Mouse (Mus musculus): Measurements from ENCODE around the gene Sox9.

Sox9 gene

GRCm38 (mm10) chr11:112801189-112801818 lies 19.3 kb downstream of the Sox9 start:
- DNase-seq, result no peak

DNA sequence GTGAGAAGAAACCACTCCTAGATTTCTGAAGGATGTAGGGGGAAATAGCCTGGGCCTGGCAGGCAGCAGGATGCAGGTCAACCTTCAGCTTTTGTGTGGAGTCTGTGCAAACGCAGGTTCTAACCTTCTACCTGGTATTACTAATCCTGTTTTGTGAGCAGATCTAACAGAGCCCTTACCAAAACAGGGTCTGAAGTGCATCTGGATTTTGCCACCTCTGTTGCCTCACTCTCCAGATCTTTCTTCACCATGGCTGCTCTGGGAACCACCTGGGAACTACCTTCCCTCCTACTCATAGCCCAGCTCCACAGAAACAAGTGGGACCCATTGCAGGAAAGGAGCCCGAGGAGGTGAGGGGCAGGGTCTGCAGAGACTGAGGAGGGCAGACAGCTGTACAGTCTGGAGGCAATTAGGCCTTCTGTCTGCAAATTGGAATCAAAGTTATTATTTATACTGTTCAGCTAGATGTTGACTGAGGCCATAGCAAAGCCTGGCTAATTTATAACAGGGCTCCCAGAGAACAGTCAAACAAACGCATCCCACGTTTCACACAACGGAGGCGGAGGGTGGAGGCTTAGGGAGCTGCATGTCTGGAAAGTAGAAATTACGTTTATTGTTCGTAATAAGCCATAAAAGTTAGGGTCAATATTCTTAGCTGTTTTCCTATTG lies 25.9 kb downstream of the Sox9 start:
- no peak for DNase-seq

- DNase-seq, result peak; percentile 24
Observed at GRCm38 (mm10) chr11:112810447-112811151, 28.6 kb downstream of the Sox9 start.

DNA sequence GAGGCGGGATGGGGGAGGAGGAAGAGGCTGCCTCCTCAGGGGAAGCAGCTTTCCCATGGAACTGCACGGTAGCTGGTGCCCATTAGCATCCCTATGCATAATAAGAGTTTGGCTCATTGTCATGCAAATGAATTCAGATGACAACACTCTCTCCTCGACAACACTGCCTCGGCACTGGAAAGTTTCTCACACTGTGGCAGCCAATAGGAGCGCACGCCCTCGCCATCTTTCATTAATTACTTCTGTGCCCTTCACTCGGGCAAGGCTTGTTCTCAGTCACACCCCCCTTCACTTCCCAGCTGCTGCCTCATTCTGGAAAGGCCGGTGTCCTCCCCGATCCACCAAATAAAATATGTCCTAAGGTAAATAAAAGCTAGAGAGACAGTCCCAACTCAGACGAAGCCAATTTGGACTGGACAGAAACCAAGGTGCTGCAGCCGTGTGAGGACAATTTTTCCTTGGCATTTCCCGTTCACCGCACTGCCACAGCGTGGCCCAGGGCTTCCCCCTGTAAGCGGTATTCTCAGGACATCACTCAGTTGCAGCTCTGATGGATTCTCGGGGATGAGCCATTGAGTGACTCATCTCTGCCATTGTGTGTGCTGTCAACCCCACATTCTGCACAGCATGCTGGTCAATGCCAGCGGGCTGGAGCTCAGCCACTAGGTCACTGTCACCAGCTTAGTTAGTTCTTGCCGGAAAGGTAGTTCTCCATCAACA lies 29.3 kb downstream of the Sox9 start:
- peak; percentile 50 for DNase-seq

DNA sequence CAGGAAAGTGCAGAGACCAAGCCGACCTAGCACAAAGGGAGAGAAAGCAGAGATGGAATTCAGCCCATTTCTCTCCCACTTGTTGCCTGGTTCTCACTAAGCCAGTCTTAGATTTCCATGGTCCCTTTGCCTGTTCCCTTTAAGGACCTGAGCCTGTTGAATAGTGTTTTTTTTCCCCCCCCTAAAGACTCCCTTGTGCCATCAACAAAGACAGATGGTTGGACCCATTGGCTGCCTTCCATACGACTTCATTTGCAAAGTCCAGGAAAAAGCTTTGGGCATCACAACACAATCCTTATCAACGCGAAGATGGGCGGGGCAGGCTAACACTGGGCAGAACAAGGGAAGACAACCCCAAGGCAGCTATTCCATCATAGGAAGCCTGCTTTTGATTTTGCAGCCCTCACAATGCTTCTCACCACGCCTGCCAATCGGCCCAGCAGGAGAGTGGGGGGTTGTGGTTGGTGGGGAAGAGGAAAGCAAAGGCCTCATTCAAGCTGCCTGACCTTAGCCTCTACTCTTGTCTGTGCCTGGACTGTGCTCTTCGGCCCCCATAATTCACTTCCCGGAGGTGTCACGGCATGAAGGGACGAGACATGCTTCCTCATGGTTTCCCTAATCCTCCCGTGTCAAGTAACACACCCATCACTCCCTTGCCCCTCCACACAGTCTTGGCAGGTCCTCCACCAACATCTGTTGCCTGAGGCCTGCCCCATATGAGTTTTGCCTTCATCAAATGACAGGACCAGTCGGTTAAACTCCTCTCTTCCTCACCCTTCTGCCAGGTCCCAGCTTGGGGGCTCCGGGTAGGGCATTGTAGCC lies 36.0 kb downstream of the Sox9 start:
- no peak for DNase-seq

DNA sequence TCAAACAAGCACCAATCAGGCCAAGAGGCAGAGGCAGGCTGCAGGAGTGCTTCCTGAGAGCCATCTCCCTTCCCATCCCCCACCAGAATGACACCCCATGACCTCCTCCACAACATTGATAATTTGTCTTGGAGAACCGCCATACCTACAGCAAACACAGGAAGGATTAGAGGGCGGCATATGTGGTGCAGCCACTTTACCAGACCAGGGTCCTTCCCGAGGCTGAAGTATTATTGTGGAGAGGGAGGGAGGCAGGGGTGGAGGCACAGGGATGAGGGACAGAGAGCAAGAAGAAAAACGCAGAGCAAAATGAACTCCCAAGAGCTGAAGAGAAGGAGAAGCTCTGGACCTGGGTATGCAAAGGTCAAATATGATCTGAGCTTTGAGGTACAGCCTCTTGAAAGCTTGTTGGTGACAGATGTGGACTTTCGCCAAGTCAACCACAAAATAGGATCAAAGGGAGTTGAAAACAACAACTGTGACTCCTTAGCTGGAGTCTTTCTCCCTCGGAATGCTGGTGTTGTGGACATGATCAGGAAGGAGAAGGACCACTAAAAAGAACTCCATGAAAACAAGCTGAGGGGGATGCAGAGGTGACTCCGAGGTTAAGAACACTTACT lies 36.7 kb downstream of the Sox9 start:
- DNase-seq, result no peak

DNA sequence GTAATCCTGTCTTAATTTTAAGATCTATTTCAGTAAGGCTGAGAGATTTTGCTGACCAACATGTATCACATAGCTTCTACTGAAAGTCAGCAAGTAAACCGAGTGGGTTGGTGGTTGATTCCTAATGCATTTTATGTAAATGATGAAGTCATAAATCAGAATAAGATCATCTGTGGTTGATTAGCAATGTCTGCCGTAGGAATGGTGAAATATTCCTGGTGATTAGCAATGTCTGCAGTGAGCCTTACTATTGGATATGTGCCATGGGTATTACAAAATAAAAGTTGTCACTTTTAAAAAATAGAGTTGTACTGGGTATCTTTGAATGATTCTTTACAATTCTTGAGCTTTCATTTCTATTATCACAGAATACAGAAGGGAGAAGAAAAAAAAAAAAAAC lies 39.5 kb downstream of the Sox9 start:
- no peak for DNase-seq

DNA sequence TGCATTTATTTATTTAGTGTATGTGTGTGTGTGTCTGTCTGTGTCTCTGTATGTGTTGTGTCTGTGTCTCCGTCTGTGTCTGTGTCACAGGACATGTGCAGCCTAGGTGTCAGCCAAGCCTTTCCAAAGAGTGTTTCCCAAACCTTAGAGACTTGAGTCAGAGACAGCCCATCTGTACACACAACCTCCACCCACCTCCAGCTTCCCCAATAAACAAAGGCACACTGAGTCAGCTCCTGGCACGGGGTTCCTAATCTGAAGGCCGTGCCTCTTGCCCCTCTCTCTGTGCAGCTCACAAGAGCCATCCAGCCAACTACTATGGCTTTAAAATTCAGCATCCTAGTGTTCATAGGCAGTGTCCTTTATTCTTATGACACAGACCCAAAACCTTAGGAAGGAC lies 42.1 kb downstream of the Sox9 start:
- no peak for DNase-seq

- DNase-seq, result no peak
Observed at GRCm38 (mm10) chr11:112826193-112827043, 44.4 kb downstream of the Sox9 start.

DNA sequence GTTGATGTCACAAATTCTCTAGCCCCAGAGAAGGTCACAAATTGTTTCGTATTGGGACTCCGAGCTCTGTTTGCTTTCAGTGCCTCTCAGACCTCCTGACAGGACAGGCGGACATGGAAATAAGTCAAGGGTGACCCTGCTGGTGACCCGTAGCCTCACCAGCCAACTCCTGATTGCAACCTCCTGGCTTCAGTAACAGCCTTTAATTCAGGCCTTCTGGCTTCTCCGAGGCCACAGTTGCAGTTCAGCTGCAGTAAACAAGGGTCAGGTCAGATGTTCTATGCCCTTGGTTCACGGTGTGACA lies 45.0 kb downstream of the Sox9 start:
- no peak for DNase-seq

GRCm38 (mm10) chr11:112828553-112829287 lies 46.7 kb downstream of the Sox9 start:
- no peak for DNase-seq

DNA sequence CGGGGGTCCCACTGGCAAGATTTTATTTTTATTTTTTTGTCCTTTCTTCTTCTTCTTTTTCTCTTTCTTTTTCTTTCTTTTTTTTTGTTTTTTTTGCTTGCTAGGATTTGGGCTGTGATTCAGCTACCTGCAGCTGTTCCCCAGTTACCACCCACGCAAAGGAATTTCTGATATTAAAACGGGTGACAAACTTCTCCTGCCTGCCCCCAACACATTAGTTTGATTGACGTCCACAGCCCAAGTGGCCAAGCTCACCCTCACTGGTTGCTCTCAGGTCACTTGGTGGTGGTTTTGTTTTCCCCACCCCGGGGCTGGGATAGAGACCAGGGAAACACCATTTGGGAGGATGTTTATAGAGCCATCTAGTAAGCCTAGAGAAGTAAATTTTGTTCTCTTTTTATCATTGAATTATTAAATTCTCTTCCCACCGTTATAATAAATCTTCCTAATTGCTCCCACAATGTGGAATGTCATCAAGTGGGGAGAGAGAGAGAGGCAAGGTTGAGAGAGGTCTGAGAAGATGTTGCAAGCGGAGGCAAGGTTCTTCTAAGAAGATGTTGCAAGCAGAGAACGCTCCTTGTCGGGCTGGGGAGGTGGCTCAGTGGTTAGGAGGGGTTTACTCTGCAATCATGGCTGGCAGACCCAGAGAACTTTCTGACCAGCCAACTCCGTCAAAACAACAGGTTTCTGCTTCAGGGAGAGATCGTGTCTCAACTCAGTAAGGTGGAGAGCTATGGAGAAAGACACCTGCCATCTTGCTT lies 52.4 kb downstream of the Sox9 start:
- no peak for DNase-seq

DNA sequence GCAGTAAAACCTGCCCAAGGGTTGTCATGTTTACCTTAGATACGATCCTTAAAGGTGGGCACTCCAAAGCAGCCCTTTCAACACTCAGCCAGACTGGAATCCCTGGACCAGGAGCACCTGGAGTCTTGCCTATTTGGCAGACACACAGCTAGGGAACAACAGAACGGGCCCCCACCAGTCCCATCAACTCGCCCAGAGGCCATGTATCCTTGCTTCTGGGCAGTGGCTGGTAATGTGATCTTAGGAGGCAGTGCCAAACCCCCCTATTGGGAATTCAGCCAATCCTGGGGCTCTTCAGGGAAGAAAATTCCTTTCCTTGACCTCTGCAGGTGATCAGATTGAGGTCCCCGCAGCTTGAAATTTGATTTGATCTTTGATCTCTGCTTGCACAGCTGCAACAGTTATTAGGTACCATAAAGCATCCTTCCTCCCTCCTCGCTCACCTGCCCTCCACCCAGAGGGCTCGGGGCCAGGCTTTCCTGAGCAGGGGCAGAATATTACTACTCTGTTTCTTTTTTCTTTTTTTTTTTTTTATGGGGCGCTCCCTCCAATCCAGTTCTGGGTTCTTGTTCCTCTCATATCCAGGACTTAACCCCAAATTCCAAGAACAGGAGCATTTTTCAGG lies 53.6 kb downstream of the Sox9 start:
- DNase-seq, result no peak
